23 mouse cellular contexts compared by ENCODE assay signal in genomic region chr2:167474218-167474617, GRCm38 (mm10).
"Had no signal": no experiment of that assay in that cellular context is flagged by ENCODE, and none has a peak within 500 bp of the region (broad histone marks: within the 10 kb centered on the region; RNA-seq: fewer than 3 reads in every experiment).

No protein-coding gene starts in this region.

- H3K9ac ChIP-seq: embryonic facial prominence, embryonic 12.5 days; embryonic facial prominence, embryonic 15.5 days; forebrain, embryonic 12.5 days; forebrain, embryonic 13.5 days; forebrain, embryonic 15.5 days; forebrain, postnatal 0 days had no signal

- H3K4me2 ChIP-seq: embryonic facial prominence, embryonic 12.5 days; embryonic facial prominence, embryonic 13.5 days; embryonic facial prominence, embryonic 15.5 days; forebrain, embryonic 12.5 days; forebrain, embryonic 13.5 days; forebrain, embryonic 15.5 days had no signal

- H3K27ac ChIP-seq: embryonic facial prominence, embryonic 10.5 days; embryonic facial prominence, embryonic 12.5 days; embryonic facial prominence, embryonic 13.5 days; embryonic facial prominence, embryonic 15.5 days; forebrain, embryonic 10.5 days; forebrain, embryonic 12.5 days; forebrain, embryonic 15.5 days; heart, adult 2 months; heart, embryonic 10.5 days had no signal

- DNase-seq: cerebellum, postnatal 25 days; cerebellum, postnatal 36 days; embryo, embryonic 11 days; forebrain, postnatal 0 days; gastrocnemius, postnatal 10 days; gastrocnemius, postnatal 14 days; gastrocnemius, postnatal 25 days; gastrocnemius, postnatal 36 days; heart, adult 11 months; heart, adult 18-20 months; heart, adult 2 months had no signal

- H3K27me3 ChIP-seq: embryonic facial prominence, embryonic 12.5 days; embryonic facial prominence, embryonic 13.5 days; embryonic facial prominence, embryonic 15.5 days; forebrain, embryonic 12.5 days; forebrain, embryonic 13.5 days; forebrain, embryonic 15.5 days had no signal

- H3K9me3 ChIP-seq: embryonic facial prominence, embryonic 10.5 days; embryonic facial prominence, embryonic 12.5 days; embryonic facial prominence, embryonic 13.5 days; embryonic facial prominence, embryonic 15.5 days; forebrain, embryonic 10.5 days; forebrain, embryonic 12.5 days; forebrain, embryonic 13.5 days; forebrain, embryonic 15.5 days; heart, embryonic 10.5 days had no signal

- H3K4me3 ChIP-seq: embryonic facial prominence, embryonic 10.5 days; embryonic facial prominence, embryonic 12.5 days; embryonic facial prominence, embryonic 13.5 days; embryonic facial prominence, embryonic 15.5 days; erythroblast, embryonic 14.5 days; forebrain, embryonic 10.5 days; forebrain, embryonic 12.5 days; forebrain, embryonic 13.5 days; forebrain, embryonic 15.5 days; heart, adult 2 months; heart, embryonic 10.5 days had no signal

- ATAC-seq: forebrain, embryonic 13.5 days; forebrain, embryonic 14.5 days; forebrain, embryonic 15.5 days; forebrain, embryonic 16.5 days; forebrain, postnatal 0 days had no signal
